Mouse (Mus musculus): Measurements from ENCODE around the gene Pdk1. TPM values are rescaled to one million over a fixed set of nuclear protein-coding genes. Genes with fewer than 3 reads are reported as not detected.

The Pdk1 gene
- 14.3 and 16.4 TPM in 2 replicates for polyA plus RNA-seq (2015; fragmentation: Nextera tagmentation; extraction: Ambion mirVana)

DNA sequence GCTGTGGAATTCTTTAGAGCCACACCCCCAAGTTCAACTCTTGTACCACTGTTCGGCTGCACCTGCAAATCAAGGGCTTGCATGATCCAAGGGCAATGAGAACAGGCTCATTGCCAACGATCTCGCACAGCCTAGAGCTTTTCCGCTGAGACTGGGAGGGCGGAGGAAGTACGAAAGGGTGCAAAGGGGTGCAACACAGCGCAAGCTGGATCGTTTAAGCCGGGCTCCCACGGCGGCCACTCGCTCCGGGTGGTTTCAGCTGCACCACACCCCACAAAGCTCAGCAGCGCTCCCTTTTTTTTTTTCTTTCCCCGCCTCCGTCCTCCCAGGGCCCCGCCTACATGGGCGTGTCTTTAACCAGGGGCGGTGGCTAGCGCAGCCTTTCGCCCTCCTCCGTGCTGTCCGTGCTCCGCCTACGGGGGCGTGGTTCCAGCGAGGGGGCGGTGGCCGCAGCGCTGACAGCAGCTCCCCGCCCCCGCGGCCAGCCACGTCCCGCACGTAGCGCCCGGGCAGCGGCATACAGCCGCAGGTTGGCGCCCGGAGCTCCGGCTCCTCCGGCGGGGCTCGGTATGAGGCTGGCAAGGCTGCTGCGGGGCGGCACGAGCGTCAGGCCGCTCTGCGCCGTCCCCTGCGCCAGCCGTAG, at the start of gene Pdk1:
TSS of gene Pdk1 (plus strand) at position 424 of the 643 bp plus-strand sequence.
- Histone ChIP-seq H3K27me3 (replicated peaks; ENCODE audit: control insufficient read depth, insufficient read depth, low read length) (no peaks in the 10 kb centered on the region), H3K4me2 (replicated peaks; ENCODE audit: low read depth) (peak within 1 kb of the TSS; percentile 90), H3K27ac (ENCODE audit: low read depth, low read length) (peak within 1 kb of the TSS; percentile 95), H3K4me1 (replicated peaks; ENCODE audit: control insufficient read depth, insufficient read depth, low read length) (no peaks in the 10 kb centered on the region), H3K9me3 (ENCODE audit: control insufficient read depth) (no peaks in the 10 kb centered on the region), H3K4me3 (ENCODE audit: low read depth, low read length) (peak within 1 kb of the TSS; percentile 78), H3K36me3 (ENCODE audit: control insufficient read depth, insufficient read depth) (no peaks in the 10 kb centered on the region), H3K9ac (ENCODE audit: low read depth, low read length) (peak within 1 kb of the TSS; percentile 86)
- TF ChIP-seq CTCF (IDR thresholded peaks at IDR 0.05; ENCODE audit: low read depth), result peak; percentile 39
- peak; percentile 99 for ATAC-seq
- WGBS, result 0% methylated on average over 48 of the region's 55 CpGs

DNA sequence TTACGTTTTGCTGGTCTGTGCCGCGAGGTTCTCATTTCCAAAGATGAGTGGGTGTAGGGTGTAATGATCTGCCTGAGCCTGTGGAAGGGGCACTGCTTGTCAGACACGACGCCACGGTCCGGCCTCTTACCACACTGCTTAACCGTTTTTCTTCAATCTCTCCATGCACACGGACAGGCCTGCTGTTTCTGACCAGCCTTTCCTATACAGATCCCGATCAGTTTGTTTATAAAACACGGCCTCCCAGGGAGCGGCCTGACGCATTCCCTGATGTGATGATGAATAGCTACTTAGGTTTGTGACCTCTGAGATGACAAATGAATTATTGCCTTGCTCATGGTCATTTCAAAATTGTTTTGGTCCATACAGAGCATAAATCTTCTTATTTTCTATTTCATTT, 48.9 kb upstream of the Pdk1 start:
- no peaks in the 10 kb centered on the region for H3K27me3 ChIP-seq (replicated peaks; ENCODE audit: control insufficient read depth, insufficient read depth, low read length)
- no peak overlapping the region for H3K4me2 ChIP-seq (replicated peaks; ENCODE audit: low read depth)
- H3K4me1 ChIP-seq (replicated peaks; ENCODE audit: control insufficient read depth, insufficient read depth, low read length), result no peaks in the 10 kb centered on the region
- H3K4me3 ChIP-seq (ENCODE audit: low read depth, low read length), result no peak overlapping the region
- TF ChIP-seq CTCF (IDR thresholded peaks at IDR 0.05; ENCODE audit: low read depth), result no peak
- ATAC-seq, result no peak
- no peak overlapping the region for H3K27ac ChIP-seq (ENCODE audit: low read depth, low read length)
- H3K36me3 ChIP-seq (ENCODE audit: control insufficient read depth, insufficient read depth), result peaks cover 36% of the 10 kb centered on the region
- no peak overlapping the region for H3K9ac ChIP-seq (ENCODE audit: low read depth, low read length)
- H3K9me3 ChIP-seq (ENCODE audit: control insufficient read depth), result no peaks in the 10 kb centered on the region
- WGBS, result 59% methylated on average over 13 of the region's 13 CpGs

DNA sequence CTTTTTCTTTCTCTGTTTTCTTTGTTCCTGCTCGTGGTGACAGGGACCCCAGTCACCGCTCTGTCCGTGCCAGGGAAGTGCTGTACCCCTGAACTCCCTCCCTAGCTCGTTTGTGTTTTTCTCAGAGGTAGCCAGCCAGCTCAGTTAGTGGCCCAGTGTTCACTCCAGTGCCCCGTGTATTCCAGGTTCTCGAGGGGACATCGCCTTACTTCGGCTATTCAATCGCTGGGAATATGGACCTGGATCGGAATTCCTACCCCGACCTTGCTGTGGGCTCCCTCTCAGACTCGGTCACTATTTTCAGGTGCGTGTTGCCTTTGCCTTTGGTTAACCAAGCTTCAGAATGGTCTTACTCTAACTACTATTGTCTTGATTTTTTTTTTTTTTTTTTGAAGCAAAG, 45.3 kb upstream of the Pdk1 start:
- no peak overlapping the region for H3K4me2 ChIP-seq (replicated peaks; ENCODE audit: low read depth)
- H3K9ac ChIP-seq (ENCODE audit: low read depth, low read length), result no peak overlapping the region
- no peaks in the 10 kb centered on the region for H3K9me3 ChIP-seq (ENCODE audit: control insufficient read depth)
- no peak overlapping the region for H3K4me3 ChIP-seq (ENCODE audit: low read depth, low read length)
- H3K36me3 ChIP-seq (ENCODE audit: control insufficient read depth, insufficient read depth), result peaks cover 32% of the 10 kb centered on the region
- 87% methylated on average over 13 of the region's 13 CpGs for WGBS
- H3K27me3 ChIP-seq (replicated peaks; ENCODE audit: control insufficient read depth, insufficient read depth, low read length), result no peaks in the 10 kb centered on the region
- no peak for ATAC-seq
- H3K27ac ChIP-seq (ENCODE audit: low read depth, low read length), result no peak overlapping the region; the same call in 1 of the 2 replicates
- H3K4me1 ChIP-seq (replicated peaks; ENCODE audit: control insufficient read depth, insufficient read depth, low read length), result no peaks in the 10 kb centered on the region
- TF ChIP-seq CTCF (IDR thresholded peaks at IDR 0.05; ENCODE audit: low read depth), result no peak

DNA sequence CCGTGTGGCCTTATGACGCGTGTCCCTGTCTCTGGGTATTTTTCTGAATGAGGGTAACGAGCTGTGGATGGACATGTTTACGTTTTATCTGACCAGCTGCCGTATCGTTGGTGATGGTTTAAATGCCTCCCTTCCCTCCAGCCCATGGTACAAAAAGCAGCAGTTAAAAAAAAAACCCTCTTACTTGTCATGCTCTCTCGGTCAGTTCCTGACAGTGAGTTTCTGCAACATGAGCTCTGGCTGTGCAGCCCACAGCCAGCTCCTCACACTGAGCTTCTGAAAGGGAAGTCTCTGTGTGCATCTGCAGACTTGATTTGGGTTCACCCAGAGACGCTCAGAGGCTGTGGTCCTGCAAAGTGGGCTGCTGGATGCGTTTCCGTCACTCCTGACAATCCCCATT, 44.1 kb upstream of the Pdk1 start:
- Histone ChIP-seq H3K9ac (ENCODE audit: low read depth, low read length) (no peak overlapping the region), H3K4me2 (replicated peaks; ENCODE audit: low read depth) (no peak overlapping the region), H3K4me3 (ENCODE audit: low read depth, low read length) (no peak overlapping the region), H3K36me3 (ENCODE audit: control insufficient read depth, insufficient read depth) (peaks cover 29% of the 10 kb centered on the region), H3K27me3 (replicated peaks; ENCODE audit: control insufficient read depth, insufficient read depth, low read length) (no peaks in the 10 kb centered on the region), H3K9me3 (ENCODE audit: control insufficient read depth) (no peaks in the 10 kb centered on the region), H3K27ac (ENCODE audit: low read depth, low read length) (no peak overlapping the region), H3K4me1 (replicated peaks; ENCODE audit: control insufficient read depth, insufficient read depth, low read length) (no peaks in the 10 kb centered on the region)
- WGBS, result 76% methylated on average over 11 of the region's 11 CpGs
- TF ChIP-seq CTCF (IDR thresholded peaks at IDR 0.05; ENCODE audit: low read depth), result no peak
- ATAC-seq, result no peak

DNA sequence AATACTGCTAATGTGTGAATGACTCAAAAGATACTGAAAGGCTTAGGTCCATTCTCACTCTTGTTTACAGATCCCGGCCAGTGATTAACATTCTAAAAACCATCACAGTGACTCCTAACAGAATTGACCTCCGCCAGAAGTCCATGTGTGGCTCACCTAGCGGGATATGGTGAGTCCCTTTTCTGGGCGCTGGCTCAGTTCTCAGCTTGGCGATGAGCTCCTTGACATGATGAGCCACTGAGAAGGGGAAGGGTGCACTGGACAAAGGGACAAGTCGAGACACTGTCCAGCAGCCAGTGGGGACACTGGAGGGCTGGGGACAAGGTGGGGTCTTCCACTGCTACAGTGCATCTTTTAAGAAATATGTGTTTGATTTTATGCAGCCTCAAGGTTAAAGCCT, 39.4 kb upstream of the Pdk1 start:
- Histone ChIP-seq H3K4me2 (replicated peaks; ENCODE audit: low read depth) (no peak overlapping the region), H3K36me3 (ENCODE audit: control insufficient read depth, insufficient read depth) (peaks cover 31% of the 10 kb centered on the region), H3K9me3 (ENCODE audit: control insufficient read depth) (no peaks in the 10 kb centered on the region), H3K4me3 (ENCODE audit: low read depth, low read length) (no peak overlapping the region), H3K9ac (ENCODE audit: low read depth, low read length) (no peak overlapping the region), H3K4me1 (replicated peaks; ENCODE audit: control insufficient read depth, insufficient read depth, low read length) (no peaks in the 10 kb centered on the region), H3K27ac (ENCODE audit: low read depth, low read length) (no peak overlapping the region), H3K27me3 (replicated peaks; ENCODE audit: control insufficient read depth, insufficient read depth, low read length) (no peaks in the 10 kb centered on the region)
- no peak for TF ChIP-seq CTCF (IDR thresholded peaks at IDR 0.05; ENCODE audit: low read depth)
- no peak for ATAC-seq
- 74% methylated on average over 6 of the region's 6 CpGs for WGBS

DNA sequence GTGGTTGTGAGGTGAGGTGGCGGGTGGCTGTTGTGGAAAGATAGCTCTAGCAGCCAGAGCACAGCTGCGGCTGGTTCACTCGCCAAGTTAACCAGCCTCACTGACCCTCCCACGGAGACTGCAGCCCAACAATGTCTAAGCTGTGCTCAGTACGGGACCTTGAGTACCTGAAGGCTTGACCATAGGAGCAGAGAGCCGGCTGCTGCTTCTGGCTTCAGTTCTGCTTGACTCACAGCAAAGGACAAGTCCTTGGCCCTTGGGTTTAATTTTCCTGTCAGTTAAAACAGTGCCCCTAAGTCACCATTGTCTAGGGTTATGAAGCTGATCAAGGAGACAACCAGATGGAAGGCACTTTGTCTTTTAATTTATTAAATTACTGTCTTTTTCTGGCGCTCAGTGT, 38.7 kb upstream of the Pdk1 start:
- peaks cover 33% of the 10 kb centered on the region for H3K36me3 ChIP-seq (ENCODE audit: control insufficient read depth, insufficient read depth)
- no peaks in the 10 kb centered on the region for H3K4me1 ChIP-seq (replicated peaks; ENCODE audit: control insufficient read depth, insufficient read depth, low read length)
- WGBS, result 81% methylated on average over 7 of the region's 7 CpGs
- H3K9me3 ChIP-seq (ENCODE audit: control insufficient read depth), result no peaks in the 10 kb centered on the region
- TF ChIP-seq CTCF (IDR thresholded peaks at IDR 0.05; ENCODE audit: low read depth), result no peak
- ATAC-seq, result no peak
- no peak overlapping the region for H3K9ac ChIP-seq (ENCODE audit: low read depth, low read length)
- no peak overlapping the region for H3K27ac ChIP-seq (ENCODE audit: low read depth, low read length)
- H3K27me3 ChIP-seq (replicated peaks; ENCODE audit: control insufficient read depth, insufficient read depth, low read length), result no peaks in the 10 kb centered on the region
- no peak overlapping the region for H3K4me3 ChIP-seq (ENCODE audit: low read depth, low read length)
- no peak overlapping the region for H3K4me2 ChIP-seq (replicated peaks; ENCODE audit: low read depth)
